Mouse (Mus musculus) frontal cortex, postnatal 25 days (tissue): ENCODE data around the gene Mipol1.

Experiments used
- DNase-seq, 2 experiments: peaks; one replicate each; pipeline ENCODE4 v3.0.0; 2022; ENCODE audit warnings: low spot score in 2 of 2

Mipol1 gene

DNA sequence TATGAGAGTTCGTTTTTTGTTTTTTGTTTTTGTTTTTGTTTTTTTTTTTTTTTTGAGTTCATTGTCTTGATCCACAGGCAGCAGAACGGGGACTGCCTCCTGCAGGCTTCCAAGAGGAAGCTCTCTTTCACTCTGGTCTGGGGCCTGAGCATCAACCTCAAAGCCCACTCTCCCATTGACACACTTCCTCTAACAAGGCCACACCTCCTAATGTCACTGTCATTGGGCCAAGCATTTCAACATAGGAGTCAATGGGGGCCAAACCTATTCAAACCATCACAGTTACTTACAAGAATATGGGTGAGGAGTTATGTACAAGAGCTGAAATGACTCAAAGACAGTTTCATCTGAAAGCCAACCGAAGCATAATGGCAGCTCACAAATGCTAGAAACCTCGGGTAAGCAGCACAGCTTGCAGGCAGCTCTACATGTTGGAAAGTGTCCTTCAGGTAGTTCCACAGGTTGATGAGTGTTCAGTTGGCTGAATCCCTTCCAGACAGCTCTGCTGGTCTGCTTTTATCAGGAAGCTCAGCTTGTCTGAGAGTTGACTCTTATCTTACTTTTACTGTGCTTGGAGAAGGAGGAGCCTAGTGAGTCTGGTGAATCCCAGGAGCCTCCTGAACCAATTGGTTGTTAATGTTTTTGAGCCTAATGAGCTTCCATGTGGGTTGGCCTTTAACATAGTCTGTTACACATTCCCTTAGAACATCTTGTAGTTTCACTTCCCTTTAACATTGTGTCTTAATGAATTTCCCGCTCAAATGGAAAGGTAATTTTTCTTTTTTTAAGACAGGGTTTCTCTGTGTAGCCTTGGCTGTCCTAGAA, 13.7 kb downstream of the Mipol1 start:
- DNase-seq = no peak

DNA sequence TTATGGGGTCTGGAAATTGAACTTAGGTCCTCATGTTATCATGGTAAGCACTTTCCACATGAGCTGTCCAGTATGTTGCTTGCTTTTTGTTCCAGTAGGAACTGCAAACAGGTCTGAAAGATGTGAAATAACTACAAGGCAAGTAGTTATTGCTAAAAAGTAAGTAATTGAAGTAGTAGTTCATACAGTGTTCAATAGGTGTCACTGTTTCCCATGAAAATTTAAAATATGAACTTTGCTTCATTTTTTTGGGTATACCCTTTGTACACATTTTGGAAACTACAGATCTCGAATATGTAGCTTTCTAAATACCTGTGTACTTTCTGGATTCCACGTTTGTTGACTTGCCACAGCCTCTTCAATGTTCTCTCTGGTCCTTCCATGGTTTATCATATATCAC, 28.3 kb downstream of the Mipol1 start:
- no peak for DNase-seq

DNA sequence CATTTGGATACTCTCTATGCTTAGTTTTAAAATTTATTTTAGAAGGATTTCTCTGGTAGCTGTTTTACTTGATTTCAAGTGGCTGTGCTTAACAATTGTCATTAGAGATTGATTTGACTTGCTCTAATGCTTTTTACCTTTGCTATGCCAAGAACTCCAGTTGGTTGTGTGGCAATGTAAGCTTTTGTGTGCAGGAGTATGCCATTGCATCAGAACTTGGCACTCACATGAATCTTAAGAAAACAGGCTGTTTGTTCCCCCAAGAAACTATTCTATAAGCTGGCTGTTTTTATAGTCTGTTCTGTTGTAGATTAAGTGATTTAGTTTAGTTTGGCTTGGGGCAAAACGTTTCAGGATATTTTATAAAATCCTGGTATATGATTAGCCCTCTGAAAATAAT, 45.2 kb downstream of the Mipol1 start:
- DNase-seq = no peak

DNA sequence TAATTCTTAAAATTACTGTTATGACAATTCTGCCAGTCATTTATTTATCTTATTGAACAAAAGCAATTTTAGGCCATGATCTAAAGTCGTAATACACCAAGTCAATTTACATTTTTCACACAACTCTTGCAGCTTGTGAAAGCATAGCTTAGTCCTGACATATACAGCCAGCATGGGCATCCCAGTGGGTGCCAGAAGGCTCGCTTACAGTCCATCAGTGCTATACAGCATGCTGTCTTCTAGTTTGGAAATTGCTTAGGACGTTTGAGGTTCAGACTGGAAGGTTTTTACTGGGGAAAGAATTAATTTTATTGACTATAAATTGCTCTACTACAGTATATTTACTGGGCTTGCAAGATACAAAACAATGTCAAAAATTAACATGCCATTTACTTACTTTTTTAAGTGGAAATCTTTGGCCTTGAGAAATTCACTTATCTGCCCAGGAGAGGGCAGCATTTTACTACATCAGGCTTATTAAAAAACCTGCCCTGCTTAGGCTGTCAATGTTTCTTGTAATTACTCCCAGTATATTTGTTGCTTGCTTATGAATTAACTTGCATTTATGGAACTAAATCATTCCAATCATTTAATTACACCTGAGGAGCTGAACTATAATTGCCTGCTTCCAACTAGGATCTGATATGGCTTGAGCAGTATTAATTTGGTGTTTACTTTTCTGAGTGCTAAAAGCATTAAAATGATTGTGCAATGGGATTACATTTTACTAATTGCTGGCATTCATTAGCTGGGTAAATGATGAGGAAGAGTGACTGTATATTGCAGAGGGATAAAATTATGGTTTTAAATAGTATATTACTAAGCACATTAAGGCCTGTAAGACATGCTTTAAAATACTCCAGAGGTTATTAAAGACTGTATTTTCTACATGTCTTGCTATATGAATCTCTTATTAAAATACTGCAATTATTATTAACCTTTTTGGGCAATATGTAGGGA, 51.2 kb downstream of the Mipol1 start:
- no peak for DNase-seq

DNA sequence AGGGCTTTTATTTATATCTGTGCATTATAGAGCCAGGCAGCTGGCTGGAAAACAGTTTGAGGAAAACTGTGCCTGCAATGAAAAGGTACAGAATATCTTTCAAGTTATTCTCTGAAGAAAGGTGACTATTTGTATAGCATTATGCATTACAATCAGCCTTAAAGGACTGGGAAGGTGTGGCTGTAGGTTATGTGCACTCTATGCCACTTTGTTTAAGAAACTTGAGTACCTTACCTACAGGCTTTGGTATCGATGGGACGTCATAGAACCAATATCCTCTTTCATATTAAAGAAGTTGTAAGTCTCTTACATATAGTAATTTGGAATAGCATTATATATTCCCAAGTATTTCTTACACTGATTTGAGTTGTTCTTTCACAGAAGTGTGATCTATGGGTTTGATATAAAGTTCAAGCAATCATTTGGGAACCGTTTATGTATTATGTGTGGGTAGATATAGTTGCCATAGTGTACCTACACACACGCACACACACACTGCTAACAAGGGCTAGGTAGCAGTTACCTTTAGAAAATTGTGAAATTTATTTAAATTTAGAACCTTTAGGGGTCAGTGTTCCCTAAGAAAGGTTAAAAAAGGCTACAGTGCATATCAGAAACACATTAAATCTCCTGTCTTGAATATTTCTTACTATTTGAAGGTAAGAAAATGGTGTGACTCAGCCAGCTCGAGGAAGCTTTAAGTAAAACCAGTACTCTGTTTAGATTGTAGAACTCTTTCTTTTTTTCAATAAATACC, 55.3 kb downstream of the Mipol1 start:
- DNase-seq = no peak

DNA sequence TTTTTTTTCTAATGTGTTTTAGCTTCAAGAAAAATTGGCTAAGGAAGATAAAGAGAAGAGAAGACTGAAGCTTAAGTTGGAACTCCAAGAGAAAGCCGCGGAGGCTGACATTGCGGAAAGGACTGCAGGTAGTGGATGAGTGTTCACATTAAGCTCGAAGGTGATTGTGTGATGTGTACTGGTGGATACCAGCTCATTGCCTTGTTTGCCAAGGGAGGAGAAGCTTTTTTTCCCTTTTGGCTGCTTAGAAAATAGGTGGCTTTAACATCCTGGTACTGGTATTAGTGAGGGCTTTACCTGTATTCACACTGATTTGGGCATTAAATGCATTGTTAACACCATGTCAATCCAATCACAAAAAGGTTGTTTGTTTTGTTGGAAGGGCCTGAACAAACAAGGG, 77.1 kb downstream of the Mipol1 start:
- no peak for DNase-seq

DNA sequence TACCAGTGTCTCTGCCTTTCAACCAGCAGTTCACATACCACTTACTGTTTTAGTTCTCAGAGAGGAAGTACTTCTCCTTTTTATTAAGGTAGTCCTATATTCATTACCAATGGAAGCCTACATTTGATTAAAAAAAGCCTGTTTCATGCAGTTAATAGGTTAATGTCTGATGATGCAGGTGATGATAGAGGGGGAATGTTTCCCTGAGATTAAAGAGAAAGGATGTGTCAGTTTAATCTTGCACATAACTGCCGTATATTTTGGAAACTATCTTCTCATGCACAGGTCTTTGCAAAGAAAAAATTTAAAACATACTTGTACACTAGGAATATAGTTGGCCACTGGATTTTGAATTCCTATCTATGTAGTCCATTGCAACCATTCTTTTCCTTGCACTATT, 77.5 kb downstream of the Mipol1 start:
- DNase-seq = no peak

DNA sequence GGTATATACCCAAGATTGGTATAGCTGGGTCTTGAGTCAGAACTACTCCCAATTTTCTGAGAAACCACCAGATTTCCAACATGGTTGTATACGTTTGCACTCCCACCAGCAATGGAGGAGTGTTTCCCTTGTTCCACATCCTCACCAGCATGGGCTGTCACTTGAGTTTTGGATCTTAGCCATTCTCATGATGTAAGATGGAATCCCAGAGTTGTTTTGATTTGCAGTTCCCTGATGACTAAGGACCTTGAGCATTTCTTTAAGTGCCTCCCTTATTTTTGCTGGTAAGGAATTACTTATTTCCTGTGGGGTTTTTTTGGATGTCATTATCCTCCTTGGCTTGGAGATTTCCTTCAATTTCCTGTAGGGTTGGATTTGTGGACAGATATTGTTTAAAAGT, 108.8 kb downstream of the Mipol1 start:
- no peak for DNase-seq

DNA sequence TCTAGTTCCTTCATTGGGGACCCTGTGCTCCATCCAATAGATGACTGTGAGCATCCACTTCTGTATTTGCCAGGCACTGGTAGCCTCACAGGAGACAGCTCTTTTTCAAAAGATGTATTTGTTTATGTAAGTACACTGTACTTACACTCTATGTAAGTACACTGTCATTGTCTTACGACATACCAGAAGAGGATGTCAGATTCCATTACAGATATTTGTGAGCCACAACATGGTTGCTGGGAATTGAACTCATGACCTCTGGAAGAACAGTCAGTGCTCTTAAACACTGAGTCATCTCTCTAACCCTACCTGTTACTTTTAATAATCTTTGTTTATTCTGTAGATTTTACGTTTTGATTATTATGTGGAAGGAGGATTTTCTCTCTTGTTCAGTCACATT, 109.9 kb downstream of the Mipol1 start:
- DNase-seq = no peak

DNA sequence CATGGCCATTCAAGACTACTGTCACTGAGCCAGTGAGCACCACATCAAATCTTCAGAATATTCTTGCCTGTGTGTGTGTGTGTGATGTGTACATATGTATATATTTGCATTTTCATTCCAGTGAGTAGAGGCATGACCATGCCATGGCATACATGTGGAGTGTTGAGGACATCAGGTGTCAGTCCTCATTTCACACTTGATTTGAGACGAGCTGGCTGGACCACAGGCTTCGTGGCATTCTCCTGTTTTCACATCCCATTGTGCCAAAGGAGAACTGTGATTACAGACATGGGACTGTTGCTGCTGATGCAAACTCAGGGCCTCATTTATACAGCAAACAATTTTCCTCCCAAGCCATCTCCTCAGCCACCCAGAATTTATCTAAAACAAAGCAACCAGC, 132.5 kb downstream of the Mipol1 start:
- no peak for DNase-seq

DNA sequence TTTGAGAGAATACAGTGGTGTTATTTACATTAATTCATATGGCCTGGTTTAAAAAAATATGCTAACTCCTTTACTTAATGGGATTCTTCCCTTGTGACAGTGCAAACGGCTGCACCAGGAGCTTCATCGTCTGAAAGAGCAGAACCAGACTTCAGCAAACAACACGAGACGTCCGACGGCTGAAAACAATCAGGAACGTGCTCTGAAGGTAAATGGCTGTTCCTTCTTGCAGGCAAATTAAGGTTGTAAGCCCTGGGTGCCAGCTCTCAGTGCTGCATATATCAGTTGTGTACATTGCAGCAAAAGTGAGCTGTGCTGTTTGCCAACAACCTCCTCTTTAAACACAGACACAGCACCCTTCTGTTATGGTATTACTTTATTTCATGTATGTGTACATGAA, 133.8 kb downstream of the Mipol1 start:
- DNase-seq = no peak

DNA sequence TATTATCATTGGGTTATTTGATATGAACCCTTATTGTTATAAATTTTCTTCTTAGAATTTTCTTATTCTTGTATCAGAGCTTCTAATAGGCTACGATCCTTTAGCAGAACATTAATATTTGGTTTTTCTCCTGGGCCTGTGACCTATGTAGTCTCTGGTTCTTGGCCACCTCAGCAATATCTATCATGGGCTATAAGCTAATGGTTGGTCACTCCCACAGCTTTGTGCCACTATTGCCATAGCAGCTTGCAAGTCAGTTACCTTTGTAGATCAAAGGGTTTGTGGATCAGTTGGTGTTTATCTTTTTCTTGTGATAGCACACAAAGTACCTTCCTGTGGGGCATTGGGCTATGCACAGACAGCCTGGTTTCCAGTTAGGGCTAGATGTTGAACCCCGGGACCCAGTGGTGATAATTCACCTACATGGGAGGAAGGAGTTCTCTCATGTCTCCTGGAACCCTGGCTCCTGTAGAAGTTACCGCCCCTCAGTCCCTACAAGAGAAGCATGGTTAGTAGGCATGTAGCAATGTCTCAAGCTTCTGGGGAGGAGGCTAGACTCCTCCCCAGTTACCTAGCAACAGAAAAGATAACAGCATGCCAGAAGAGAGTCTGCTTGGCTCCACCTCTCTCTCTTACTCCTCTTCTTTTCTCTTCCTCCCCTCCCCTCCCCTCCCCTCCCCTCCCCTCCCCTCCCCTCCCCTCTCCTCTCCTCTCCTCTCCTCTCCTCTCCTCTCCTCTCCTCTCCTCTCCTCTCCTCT, 141.7 kb downstream of the Mipol1 start:
- no peak for DNase-seq

DNA sequence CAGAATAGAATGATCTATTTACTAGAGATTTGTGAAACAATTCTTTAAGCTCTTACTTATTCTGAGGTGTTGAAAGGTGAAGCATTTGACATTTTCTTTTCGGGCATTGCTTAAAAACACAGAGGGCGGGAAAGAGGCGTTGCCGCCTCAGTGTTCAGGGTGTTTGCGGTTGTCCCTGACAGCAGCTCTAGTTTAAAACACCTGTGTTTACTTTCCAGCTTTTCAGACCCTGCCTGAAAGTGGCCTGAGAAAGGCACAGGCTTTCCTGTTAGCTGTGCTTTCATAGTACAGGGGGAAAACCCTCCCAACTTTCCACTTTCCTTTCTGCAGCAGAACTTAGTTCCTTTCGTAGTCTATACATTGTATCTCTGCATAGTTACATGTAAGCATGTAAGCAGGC, 152.6 kb downstream of the Mipol1 start:
- no peak for DNase-seq

DNA sequence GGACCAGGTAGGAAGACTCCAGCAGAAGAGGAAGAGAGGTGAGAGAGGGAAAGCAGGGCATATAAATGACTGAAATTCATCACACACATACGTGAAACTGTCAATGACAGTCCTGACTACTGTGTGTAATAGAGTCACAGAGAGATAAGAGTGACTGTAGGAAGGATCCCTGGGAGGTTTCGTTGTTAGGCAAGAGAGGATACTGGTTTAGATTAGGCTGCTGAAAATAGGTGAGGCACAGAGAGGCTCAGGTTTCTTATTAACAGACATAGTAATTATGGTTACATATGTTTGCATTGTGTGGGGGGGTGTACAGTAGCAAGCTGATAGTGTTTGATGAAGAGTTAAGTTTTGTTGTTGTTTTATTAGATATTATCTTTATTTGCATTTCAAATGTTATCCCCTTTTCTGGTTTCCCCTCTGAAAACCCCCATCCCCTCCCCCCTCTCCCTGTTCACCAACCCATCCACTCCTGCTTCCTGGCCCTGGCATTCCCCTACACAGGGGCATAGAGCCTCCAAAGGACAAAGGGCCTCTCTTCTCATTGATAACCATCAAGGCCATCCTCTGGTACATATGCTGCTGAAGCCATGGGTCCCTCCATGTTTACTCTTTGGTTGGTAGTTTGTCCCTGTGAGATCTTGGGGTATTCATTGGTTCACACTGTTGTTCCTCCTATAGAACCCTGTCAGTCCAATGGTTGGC, 157.5 kb downstream of the Mipol1 start:
- DNase-seq = no peak

DNA sequence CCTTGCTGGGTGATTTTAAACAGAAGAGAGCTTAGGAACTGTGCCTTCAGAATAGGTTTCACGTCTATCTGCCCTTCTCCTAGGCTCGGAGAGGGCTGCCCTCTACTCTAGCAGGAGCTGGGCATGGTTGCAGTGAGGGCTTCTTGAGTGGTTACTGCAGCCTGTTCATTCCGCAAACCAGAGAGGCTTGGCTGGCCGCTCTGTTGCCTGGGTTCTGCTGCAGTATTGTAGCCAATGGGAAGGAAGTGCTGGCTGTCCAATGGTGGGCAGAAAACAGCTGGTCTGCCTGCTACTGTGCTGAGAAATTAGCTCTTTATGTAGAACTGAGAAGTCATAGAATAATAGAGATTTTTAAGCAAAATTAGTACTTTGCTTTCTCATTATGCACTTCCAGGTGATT, 169.3 kb downstream of the Mipol1 start:
- no peak for DNase-seq

DNA sequence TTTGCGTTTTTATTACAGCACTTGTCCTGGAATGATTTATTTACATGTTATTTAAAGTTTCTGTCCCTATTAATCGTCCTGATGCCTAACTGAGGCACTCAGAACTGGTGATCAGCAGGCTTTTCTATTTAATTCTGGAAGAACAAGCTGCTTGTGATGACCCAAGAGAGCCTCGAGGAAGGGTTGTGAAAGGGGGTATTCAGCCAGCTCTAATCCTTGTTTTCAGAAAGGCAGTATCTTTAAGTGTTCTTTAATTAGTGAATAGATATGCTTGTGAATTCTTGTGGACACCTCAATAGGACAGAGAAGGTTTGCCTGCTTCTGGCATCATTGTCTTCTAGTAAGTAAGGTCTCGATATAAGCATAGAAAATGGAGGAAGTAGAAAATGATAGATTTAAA, 170.0 kb downstream of the Mipol1 start:
- no peak for DNase-seq

DNA sequence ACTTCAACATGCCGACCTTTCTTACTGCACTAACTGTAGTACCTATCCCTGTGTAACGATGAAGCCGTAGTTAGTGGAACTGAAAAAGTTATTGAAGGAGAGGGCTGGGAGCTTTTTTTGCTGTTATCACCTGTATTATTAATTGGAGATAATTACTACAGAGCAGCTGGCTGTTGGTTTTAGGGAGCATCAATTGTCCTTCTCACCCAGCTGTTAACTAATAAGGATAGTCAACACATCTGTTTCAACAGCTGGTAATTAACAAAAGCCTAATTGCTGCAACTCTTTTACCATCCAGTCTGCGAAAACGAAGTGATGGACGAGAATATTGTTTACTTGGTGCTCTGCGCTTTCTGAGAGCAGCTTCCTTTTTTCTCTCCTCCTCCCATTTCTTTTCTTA, 170.9 kb downstream of the Mipol1 start:
- no peak for DNase-seq

DNA sequence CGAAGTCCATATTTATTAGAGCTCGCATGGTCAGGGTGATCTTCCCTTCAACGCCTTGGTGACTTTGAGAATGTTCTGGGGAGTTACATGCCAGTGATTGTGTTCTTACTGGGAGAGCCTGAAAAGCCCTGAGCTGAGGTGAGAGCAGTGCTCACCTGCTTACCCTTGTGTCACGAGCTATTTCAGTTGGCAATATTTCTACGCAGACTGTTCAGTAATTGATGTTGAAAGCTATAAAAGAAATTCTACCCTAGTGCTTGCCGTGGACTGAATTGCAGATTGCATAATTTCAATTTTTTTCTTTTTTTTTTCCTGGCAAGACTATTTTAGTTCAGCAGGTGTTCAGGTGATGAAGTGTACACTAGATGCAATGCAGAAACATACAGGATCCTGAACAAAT, 172.1 kb downstream of the Mipol1 start:
- DNase-seq = no peak

DNA sequence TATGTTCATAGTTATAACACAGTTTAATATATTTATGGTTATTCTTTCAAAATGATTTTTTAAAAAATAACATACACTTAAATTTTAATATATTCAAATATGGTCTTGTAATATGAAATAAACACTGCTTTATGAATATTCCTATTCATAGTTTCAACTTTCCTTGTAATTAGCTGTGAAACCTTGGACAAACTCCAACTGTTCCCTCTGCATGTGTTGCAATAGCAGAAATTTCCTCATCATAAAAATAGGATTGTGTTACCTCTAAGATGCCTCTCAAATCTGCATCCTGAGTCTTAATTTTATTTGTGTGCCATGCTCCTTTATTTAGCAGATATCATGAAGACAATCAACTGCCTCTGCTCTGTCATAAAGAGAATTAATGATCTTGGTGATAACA, 179.7 kb downstream of the Mipol1 start:
- no peak for DNase-seq

DNA sequence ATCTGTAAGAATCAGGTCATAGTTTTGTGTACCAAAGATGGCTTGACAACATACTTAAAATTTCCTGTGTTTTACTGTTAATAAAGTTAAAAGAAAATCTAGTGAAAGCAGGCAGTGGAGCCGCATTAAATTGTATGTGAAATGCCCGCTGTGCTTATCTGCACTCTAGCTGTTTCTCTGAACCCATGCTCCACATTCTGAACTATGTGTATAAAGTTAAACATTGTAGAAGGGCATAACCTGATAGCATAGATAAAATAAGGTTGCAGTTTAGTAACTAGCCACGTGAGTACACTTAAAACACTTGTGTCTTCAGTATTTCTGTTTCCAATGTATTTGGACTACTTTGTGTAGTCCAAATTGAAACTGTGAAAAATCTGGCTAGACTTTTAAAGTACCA, 183.6 kb downstream of the Mipol1 start:
- DNase-seq = no peak

DNA sequence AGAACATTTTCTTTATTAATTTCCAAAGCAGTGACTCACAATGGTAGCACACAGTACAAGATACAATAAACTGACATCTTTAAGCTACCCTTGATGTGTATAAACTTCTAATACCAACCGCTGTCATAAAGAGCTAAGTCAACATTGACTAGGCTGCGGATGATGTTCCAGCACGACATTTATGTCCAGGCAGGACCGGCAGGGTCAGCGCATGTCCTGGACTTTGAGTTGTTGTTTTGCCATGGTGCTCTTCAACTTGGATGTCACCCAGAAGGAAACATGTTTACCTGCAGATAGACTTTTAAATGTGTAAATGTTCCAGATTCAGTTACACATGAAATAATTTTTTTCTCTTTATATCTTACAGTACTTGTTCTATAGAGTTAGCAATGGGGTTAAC, 194.7 kb downstream of the Mipol1 start:
- DNase-seq = no peak
